Mouse (Mus musculus) forelimb bud, embryonic 11.5 days (tissue): ENCODE data around the gene Tfpt.
"Not testable (repeated sequence)": the region's sequence is repeated elsewhere in the genome, so short reads cannot be mapped to it uniquely, and the experiment has no call there.

Experiments used
- DNase-seq: peaks from one replicate; pipeline ENCODE4 v3.0.0-alpha.2; 2012; ENCODE audit warnings: low read depth, low spot score

The Tfpt gene

DNA sequence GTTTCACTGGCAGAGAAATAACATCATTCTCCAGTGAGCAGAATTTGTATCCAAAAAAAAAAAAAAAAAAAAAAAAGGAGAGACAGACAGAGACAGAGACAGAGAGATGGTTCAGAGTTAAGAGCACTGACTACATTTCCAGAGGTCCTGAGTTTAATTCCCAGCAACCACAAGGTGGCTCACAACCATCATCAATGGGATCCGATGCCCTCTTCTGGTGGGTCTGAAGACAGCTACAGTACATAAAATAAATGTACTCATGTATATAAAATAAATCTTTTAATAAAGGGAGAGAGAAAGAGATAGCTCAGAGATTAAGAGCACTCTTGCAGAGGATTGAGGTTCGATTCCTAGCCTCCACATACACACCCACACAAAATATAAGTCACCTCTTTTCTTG is 51.5 kb downstream of the Tfpt start:
- no peak for DNase-seq

DNA sequence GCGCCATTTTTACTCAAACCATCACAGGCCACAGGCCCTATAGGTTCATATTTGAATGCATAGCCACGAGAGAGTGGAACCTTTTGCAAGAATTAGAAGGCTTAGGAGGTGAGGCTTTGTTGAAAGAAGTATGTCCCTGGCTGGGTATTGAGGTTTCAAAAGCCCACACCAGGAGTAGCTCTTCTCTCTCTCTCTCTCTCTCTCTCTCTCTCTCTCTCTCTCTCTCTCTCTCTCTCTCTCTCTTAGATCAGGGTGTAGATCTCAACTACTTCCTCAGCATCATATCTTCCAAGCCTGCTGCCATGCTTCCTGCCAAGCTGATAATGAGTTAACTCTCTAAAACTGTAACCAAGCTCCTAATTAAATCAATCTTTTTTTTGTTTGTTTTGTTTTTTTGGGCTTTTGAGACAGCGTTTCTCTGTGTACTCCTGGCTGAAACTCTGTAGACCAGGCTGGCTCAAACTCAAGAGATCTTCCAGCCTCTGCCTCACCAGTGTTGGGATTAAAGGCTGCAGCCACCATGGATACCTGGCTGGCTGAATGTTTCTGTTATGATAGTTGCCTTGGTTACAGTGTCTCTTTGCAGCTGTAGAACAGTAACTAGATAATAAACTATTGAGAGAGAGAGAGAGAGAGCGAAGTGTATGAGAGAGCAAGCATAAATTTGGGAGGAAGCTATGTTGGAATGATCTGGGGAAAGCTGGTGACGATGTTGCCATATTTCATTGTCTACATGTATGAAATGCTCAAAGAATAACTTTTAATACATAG is 53.2 kb downstream of the Tfpt start:
- DNase-seq = no peak

DNA sequence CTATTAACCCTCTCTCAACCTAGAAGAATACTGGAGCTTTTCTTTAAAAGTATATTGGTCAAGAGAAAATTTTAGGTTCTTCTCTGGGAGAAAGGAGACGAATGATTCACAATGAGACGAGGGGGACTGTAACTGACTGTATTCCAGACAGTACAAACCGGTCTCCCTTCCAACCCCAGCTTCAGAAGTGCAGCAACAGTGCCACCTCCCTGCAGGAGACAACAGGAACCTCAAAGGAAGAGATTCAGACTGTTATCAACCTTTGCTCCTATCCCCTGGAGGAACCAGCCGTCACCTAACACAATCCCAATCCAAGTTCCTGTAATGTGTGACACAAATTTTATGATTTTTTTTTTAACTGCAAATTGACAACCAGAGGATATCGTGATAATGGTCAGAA is 55.5 kb downstream of the Tfpt start:
- no peak for DNase-seq

DNA sequence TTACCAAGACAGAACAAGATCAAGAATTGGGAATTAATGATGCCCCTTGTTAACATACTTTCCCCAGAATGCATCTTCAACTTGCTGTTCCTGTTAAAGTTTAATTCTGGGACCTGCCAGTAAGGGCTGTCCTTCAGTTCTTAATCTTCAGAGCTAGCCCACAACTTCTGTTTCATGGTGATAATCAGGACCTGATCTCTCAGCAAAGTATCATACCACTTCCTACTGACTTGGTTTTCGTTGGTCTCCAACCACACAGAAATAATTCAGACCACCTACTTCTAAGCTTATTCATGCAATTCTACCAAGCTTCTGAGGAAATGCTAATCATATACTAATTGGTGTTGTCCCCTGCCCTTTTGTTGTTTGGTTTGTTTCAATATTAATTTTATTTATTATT is 57.9 kb downstream of the Tfpt start:
- DNase-seq = no peak

DNA sequence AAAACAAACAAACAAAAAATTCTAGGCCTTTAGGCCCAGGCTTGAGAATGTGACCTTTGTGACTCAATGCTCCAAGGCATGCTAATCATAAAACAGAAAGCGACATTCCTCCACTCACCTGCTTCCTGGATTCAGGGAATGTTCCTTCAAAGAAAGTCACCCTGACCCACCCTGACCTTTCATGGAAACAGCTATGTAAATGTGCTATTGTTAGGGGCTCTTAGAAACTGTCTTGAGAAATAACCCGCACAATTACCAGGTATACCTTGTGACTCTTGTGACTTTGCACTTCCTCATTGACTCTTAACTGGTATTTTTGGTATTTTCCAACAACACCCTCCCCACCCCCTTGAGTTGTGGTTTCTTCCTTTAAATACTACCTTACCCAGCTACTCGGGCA is 59.1 kb downstream of the Tfpt start:
- DNase-seq = not testable (repeated sequence)
